Mouse (Mus musculus) adrenal gland, postnatal 14 days (tissue): ENCODE results near the gene Psmc3. TPM values are rescaled to one million over a fixed set of nuclear protein-coding genes. Genes with fewer than 3 reads are reported as not detected.

Source experiments
- DNase-seq: peaks from one replicate; pipeline ENCODE4 v3.0.0; 2021; ENCODE audit warnings: mixed read lengths
- total RNA-seq: library from RNA; stranded (reverse); gene quantifications from 2 replicates; pipeline ENCODE4 v1.2.3, GENCODE M21; 2021

The Psmc3 gene
- total RNA-seq, 1 experiment from 2014 or later: 179 TPM

- no peak for DNase-seq
Measured at GRCm38 (mm10) chr2:91113334-91113733, 59.5 kb downstream of the Psmc3 start.

GRCm38 (mm10) chr2:91113852-91114251 is 60.0 kb downstream of the Psmc3 start:
- DNase-seq: no peak

- DNase-seq: peak; percentile 98
Measured at GRCm38 (mm10) chr2:91114781-91115577, 61.2 kb downstream of the Psmc3 start.

- DNase-seq: no peak
Measured at GRCm38 (mm10) chr2:91115578-91115970, 61.8 kb downstream of the Psmc3 start.

Other genes starting within 250 kb of the Psmc3 start
- gene Mtch2, start 206.9 kb upstream of the Psmc3 start, total RNA-seq: 416 and 423 TPM in 2 replicates
- gene C1qtnf4, start 168.1 kb upstream of the Psmc3 start, total RNA-seq: 2.3 and 2.8 TPM in 2 replicates
- 26.5 and 29.4 TPM in 2 replicates for gene Kbtbd4, start 149.3 kb upstream of the Psmc3 start, total RNA-seq
- gene Ndufs3, start 149.2 kb upstream of the Psmc3 start, total RNA-seq: 551 and 591 TPM in 2 replicates
- 89.9 and 97.9 TPM in 2 replicates for gene Celf1, start 113.6 kb upstream of the Psmc3 start, total RNA-seq
- 1.4 and 2.4 TPM in 2 replicates for gene Rapsn, start 18.4 kb upstream of the Psmc3 start, total RNA-seq
- gene Slc39a13, start 16.4 kb downstream of the Psmc3 start, total RNA-seq: 24.1 and 27.3 TPM in 2 replicates
- 2.9 and 5.4 TPM in 2 replicates for gene Spi1, start 28.4 kb downstream of the Psmc3 start, total RNA-seq
- 0.15 TPM in 1 of 2 replicates, not detected in the other for gene Mybpc3, start 64.1 kb downstream of the Psmc3 start, total RNA-seq
- gene Madd, start 129.8 kb downstream of the Psmc3 start, total RNA-seq: 18.8 and 26.1 TPM in 2 replicates
- gene Nr1h3, start 148.8 kb downstream of the Psmc3 start, total RNA-seq: 41.7 and 45.0 TPM in 2 replicates
- 34.4 and 39.4 TPM in 2 replicates for gene Acp2, start 148.9 kb downstream of the Psmc3 start, total RNA-seq
- 10.0 and 12.1 TPM in 2 replicates for gene Ddb2, start 183.0 kb downstream of the Psmc3 start, total RNA-seq
- 55.2 and 61.7 TPM in 2 replicates for gene Pacsin3, start 201.9 kb downstream of the Psmc3 start, total RNA-seq
- gene Arfgap2, start 211.0 kb downstream of the Psmc3 start, total RNA-seq: 82.6 and 83.6 TPM in 2 replicates